Mouse (Mus musculus): ENCODE results near the gene Ahr.

DNA sequence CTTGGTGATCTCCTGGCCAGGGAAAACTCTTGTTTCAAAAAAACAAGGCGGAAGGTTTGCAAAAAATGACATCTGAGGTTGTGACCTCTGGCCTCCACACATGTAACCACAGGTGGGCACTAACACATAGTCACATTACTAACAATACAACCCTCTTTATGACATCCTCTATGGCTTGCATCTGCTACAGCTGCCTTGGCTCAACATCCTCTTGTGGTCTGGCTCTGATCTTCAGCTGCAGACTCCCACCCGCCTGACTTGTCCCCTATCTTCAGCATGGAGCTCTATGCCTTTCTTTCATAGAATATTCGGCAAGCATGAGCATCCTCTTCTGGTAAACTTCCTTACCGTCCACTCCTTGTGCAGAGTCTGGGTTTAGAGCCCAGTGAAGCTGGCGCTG is 24.1 kb downstream of the Ahr start:
- no peak for TF ChIP-seq MAX (IDR thresholded peaks at IDR 0.05; ENCODE audit: low read depth)
- no peak for TF ChIP-seq USF1 (IDR thresholded peaks at IDR 0.05; ENCODE audit: low read depth)
- TF ChIP-seq POLR2A (IDR thresholded peaks at IDR 0.05; ENCODE audit: insufficient read length, low read depth): no peak
- peak; percentile 21 for TF ChIP-seq TCF12 (IDR thresholded peaks at IDR 0.05; ENCODE audit: insufficient read depth, poor library complexity, severe bottlenecking)
- no peak for TF ChIP-seq POLR2AphosphoS2 (IDR thresholded peaks at IDR 0.05; ENCODE audit: insufficient read length, low read depth)
